Mouse (Mus musculus) thymus, adult 18-20 months (tissue): ENCODE measurements around the gene Anks1b.
A peak's percentile ranks its signal among the peaks of the same experiment; 100 is the strongest.

Experiments used
- DNase-seq, 2 experiments: peaks; one replicate each; pipeline ENCODE4 v3.0.0; 2022; ENCODE audit warnings: mixed read lengths in 2 of 2

The Anks1b gene

GRCm38 (mm10) chr10:90685367-90685766 is 812.1 kb downstream of the Anks1b start:
- DNase-seq = no peak

- no peak for DNase-seq
Measured at GRCm38 (mm10) chr10:90688153-90688552, 814.8 kb downstream of the Anks1b start.

- DNase-seq = no peak
Measured at GRCm38 (mm10) chr10:90688696-90689252, 815.5 kb downstream of the Anks1b start.

- no peak for DNase-seq
Measured at GRCm38 (mm10) chr10:90689854-90690513, 816.7 kb downstream of the Anks1b start.

- no peak for DNase-seq
Measured at GRCm38 (mm10) chr10:90696687-90697086, 823.4 kb downstream of the Anks1b start.

GRCm38 (mm10) chr10:90697413-90697812 is 824.1 kb downstream of the Anks1b start:
- DNase-seq = no peak

- no peak for DNase-seq
Measured at GRCm38 (mm10) chr10:90699211-90699610, 825.9 kb downstream of the Anks1b start.

GRCm38 (mm10) chr10:90704602-90705001 is 831.3 kb downstream of the Anks1b start:
- no peak for DNase-seq

- DNase-seq = no peak
Measured at GRCm38 (mm10) chr10:90708822-90709601, 835.7 kb downstream of the Anks1b start.

GRCm38 (mm10) chr10:90709602-90709931 is 836.3 kb downstream of the Anks1b start:
- DNase-seq = no peak

GRCm38 (mm10) chr10:90717961-90718360 is 844.7 kb downstream of the Anks1b start:
- DNase-seq = no peak

GRCm38 (mm10) chr10:90718684-90719083 is 845.4 kb downstream of the Anks1b start:
- no peak for DNase-seq

GRCm38 (mm10) chr10:90719996-90720395 is 846.7 kb downstream of the Anks1b start:
- no peak for DNase-seq

GRCm38 (mm10) chr10:90723071-90723494 is 849.8 kb downstream of the Anks1b start:
- DNase-seq = no peak

GRCm38 (mm10) chr10:90723941-90724341 is 850.6 kb downstream of the Anks1b start:
- DNase-seq = no peak

- no peak for DNase-seq
Measured at GRCm38 (mm10) chr10:90724931-90725330, 851.6 kb downstream of the Anks1b start.

GRCm38 (mm10) chr10:90728401-90729358 is 855.4 kb downstream of the Anks1b start:
- peak; percentile 18 for DNase-seq

- DNase-seq = no peak
Measured at GRCm38 (mm10) chr10:90729527-90729926, 856.2 kb downstream of the Anks1b start.

GRCm38 (mm10) chr10:90732823-90733222 is 859.5 kb downstream of the Anks1b start:
- no peak for DNase-seq

GRCm38 (mm10) chr10:90733632-90734031 is 860.3 kb downstream of the Anks1b start:
- no peak for DNase-seq

GRCm38 (mm10) chr10:90738475-90738874 is 865.2 kb downstream of the Anks1b start:
- no peak for DNase-seq

GRCm38 (mm10) chr10:90740956-90741355 is 867.6 kb downstream of the Anks1b start:
- no peak for DNase-seq

GRCm38 (mm10) chr10:90751889-90752288 is 878.6 kb downstream of the Anks1b start:
- no peak for DNase-seq
